Mouse (Mus musculus) liver, postnatal 0 days (tissue): ENCODE measurements around the gene Tsc22d1.

Source experiments
- CTCF ChIP-seq: sonication (generic); IDR thresholded peaks from 2 replicates; pipeline ENCODE4 v1.5.1; 2016; ENCODE audit warnings: antibody characterized with exemption, low read depth
- EP300 ChIP-seq: IDR thresholded peaks from 2 replicates; pipeline ENCODE4 v1.6.1; 2016; ENCODE audit warnings: antibody characterized with exemption, low read depth, mild to moderate bottlenecking

- TF ChIP-seq CTCF (no peak), EP300 (no peak)
Measured at GRCm38 (mm10) chr14:76374601-76375000, 40.2 kb upstream of the Tsc22d1 start.
